Mouse (Mus musculus): ENCODE measurements around the gene Ttc39b.
"Not testable (repeated sequence)": the region's sequence is repeated elsewhere in the genome, so short reads cannot be mapped to it uniquely, and the experiment has no call there.

Ttc39b gene

DNA sequence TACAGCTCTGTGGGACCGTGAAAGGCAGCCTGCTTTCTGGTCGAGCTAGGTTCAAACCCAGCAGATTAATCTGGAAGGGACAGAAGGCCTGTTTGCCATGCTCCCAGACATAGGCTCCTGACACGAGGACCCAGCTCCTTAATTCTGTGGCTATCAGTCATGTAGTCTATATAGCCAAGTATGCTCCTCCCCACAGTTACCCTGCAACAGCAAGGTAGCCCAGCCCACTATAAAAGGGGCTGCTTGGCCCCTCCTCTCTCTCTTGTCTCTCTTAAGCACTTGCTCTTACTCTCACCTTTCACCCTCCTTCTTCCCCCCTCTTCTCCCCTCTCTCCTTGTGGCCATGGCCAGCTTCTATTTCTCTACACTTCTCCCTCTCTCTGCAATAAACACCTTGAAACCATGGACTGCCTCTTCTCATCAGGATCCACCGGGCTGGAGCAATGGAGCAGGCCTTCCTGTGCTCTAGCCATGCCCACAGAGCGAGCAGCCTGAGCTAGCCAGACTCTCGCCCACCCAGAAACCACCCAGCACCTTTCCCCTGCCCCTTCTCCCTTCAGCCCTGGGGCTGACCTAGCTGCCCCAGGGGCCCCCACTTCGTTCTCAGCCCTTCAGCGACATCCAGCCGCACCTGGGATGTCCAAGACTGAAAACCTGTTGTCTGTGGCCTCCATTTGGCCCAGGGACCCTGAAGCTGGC is 51.0 kb downstream of the Ttc39b start:
- no peak for DNase-seq

DNA sequence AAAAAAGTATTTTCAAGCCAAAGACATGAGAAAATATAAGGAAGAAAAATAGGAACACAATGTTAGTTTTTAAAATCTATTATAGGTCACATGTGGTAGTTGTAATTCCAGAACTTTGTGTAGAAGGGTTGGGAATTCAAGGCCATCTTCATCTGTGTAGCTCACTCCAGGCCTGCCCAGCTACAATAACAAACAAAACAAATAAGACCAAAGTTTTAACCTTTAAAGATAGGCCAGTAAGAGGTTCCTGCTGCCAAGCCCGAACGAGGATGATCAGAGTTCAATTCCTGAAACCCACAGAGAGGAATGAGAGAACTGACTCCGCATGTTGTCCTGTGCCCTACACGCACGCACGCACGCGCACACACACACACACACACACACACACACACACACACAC is 53.6 kb downstream of the Ttc39b start:
- no peak for DNase-seq

DNA sequence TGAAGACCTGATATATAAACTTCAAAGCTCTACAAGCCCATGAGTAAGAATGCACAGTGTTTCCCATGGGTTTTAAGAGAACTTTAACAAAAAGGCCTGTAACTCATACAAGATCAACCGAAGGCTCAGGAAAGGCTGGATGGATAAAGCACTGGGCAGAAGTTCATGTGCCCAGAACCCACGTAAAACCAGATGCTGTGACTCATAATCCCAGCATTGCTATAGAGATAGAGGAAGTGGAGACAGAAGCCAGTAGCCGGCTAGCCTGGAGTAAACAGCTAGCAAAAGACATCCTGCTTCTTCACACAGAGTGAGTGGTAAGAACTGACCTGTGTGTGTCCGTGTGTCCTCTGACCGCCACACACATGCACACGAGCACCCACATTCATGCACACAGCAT is 54.4 kb downstream of the Ttc39b start:
- no peak for DNase-seq

DNA sequence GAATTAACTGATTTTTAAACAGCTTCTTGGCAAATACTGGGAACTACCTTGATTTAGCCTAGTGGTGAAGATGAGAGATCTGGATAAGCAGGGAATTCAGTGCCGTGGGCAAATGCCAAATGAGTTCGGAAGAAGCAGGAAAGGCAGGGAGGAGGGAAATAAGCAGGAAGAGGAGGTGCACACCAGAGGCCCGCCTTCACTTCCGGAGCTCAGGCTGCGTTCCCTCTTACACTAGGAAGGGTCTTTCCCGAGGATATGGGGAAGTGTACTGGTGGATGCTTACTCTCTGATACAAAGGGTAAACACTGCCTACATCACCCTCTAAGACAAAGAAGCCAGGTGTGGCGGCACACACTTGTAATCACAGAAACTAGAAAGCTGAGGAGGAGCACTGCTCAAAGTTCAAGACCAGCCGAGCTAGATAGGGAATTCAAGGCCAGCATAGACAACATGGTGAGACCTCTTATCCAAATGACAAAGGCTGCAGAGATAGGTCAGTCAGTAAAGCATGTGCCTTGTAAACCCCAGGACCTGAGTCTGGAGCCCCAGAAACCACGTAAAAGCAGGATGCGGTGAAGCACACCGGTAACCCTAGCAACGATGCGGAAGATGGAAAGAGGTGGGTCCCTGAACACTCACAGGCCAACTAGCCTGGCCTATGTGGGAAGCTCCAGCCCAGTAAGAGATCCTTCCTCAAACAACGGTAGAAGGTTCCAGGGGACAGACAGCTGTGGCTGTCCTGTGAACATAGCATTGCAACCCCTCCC is 57.9 kb downstream of the Ttc39b start:
- no peak for DNase-seq

DNA sequence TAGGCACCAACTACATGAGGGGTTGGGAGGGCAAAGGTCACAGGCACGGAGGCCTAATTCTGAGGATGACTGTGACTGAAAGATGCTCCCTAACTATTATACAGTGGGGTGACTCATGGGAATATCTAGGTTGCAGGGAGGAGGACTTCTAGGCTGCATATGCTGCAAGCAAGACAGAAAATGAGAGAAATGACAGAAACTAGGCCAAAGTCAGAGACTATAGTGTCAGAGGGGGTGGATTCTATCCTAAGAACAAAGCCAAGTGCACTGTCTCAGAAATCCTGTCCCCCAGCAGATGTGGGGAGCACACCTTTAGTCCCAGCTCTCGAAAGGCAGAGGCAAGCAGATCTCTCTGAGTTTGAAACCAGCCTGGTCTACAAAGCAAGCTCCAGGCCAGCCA is 59.2 kb downstream of the Ttc39b start:
- no peak for DNase-seq

DNA sequence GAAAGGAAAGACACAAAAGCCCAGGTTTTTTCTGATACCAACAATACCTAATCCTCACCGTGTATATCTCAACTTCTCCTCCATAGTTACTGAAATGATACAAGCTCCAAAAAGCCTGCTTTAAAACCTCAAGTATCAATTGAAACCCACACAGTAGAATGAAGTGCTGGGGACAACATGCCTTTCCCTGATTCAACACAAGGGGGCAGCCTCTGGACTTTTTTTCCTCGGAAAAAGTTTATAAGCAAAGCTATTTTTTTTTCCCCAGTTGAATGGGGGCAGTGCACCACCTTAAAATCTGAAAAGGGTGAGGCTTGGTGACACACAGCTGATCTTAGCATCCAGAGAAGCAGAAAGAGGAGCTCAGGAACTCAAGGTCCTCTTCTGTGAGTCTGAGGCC is 62.1 kb downstream of the Ttc39b start:
- peak; percentile 42 to 49 for DNase-seq

DNA sequence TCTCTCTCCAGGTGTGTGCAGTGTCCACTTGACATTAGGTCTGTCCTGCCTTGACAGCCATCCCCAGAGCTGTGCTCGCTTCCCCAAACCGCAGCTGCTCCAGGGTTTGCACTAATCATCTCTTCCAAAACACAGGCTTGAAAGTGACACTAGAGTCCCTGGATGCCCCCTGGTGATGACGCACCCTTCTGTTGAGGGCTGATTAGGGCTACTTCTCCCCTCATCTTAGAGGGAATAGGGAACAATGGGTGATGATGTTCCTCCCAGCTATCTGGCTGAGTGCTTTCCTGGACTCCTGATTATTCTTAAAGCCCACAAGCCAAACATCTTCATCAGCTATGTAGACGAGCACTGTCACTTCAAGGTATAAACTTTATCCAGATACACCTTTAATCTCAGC is 64.4 kb downstream of the Ttc39b start:
- no peak for DNase-seq

DNA sequence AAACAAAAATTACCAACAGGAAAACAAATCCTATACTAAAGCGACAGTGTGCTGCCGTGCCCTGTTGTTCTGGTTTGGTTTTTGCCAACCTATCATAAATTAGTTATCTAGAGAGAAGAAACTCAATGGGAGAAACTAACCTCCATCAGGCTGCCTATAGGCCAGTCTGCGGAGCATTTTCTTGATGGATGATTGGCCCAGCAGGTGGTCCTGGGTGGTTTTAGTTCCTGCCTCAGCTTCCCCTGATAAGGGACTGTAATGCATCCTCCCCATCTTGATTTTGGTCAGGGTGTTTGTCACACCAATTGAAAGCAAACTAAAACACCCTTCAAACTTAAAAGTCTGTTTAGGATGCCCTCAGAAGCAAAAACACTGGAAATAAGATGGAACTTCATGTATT is 65.8 kb downstream of the Ttc39b start:
- DNase-seq = no peak

DNA sequence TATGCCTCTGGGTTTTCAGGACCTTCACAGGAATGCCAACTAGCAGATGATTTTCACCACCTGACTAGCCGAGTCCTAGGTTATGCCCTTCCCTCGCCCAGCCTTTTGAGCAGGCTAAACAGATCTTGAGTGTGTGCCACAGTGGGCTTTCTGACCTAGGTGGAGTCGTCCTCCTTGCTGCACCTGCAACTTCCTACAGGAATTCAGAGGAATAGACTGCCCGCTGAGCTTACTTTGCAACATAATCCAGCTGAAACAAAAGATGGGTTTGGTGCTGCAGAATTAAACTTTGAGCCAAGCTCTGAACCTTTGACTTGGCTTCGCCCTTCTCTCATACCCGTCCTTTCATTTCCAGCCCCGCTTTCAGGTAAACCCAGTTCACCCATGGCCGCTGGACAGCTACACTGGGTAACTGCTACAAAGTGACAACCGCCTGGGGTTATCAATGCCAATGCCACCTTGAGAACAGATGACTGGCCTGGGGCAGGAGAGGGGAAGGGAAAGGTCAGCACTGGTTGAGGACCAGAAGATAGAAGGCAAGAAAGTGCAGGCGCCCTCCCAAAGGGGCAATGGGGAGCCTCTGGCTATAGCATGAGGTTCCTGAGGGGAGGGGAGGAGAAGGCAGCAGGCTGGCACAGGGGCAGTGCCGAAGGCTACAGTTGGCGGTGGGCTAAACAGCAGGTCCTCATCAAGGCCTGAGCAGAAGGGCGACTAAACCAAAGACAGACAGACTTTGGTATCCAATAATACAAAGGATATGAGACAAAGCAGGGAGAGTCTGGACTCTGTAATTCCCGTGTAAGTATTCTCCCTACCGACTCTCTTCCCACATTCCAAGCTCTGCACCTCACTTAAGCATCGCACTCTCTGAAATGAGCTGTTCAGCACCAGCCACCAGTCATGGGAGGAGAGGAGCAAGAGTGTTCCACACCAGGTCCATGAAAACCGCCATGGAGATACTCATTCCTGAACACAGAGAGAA is 66.5 kb downstream of the Ttc39b start:
- DNase-seq = no peak

DNA sequence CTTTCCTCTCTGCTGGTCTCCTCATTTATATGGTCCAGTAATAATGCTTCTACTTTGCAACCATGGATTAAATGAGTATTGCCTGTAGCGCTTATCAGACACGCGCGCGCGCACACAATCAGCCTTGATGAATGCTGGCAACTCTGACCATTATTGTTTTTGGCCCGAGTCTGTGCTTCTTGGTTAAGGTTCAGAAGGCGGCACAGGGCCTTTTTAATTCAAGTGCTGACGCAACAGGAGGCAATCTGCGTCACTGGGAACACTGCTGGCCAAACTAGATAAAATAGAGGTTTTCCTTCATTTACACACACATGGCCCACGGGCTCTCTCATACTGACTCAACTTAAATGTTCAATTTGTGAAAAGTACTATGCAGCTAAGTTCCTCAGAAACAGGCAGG is 67.3 kb downstream of the Ttc39b start:
- no peak for DNase-seq

DNA sequence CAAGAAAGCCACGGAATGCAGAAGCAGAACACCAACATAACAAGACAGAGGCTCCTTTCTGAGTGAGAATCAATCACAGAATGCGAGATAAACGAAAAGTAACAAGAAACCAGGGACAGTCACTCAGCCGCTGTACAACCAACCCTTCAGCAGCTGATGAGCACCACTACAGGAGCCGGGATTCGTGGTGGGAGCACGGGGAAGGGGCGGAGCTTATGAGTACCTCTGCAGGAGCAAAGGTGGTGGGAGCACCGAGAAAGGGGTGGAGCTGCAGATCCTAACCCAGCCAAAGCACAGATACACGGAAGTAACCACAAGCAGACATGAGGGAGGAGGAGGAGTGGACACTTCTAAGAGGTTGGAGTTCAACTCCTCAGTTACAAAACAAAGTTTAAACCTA is 69.1 kb downstream of the Ttc39b start:
- no peak for DNase-seq

DNA sequence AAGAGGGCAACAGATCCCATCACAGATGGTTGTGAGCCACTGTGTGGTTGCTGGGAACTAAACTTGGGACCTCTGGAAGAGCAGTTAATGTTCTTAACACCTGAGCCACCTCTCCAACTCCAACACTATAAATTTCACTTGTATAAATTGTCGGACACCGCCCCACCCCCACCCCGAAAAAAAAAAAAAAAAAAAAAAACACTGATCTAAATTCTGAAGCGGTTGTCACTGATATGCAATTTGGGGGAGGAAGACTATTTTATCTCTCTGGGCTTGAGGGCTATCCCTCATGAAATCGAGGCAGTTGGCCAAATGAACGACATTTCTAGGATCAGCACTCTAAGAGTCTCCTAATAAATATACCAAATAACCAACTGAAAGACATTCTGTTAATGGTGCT is 70.4 kb downstream of the Ttc39b start:
- no peak for DNase-seq

DNA sequence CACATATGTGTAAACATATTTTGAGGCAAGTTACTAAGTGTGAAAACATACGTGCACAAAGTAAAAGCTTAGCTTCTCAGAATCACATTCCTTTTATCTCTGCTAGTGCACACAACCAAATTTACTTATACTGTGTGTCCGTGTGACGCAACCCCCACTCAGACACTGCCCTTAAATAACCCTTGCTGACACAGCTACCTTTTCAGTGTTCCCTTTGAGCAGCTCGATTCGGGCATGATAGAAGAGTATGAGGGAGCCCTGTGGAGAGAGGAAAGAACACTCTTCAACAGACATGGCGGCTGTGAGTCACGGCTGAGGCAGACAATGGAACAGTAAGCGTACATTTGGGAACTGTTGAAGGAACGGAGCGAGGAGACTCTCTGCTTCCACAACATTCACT is 80.3 kb downstream of the Ttc39b start:
- no peak for DNase-seq

DNA sequence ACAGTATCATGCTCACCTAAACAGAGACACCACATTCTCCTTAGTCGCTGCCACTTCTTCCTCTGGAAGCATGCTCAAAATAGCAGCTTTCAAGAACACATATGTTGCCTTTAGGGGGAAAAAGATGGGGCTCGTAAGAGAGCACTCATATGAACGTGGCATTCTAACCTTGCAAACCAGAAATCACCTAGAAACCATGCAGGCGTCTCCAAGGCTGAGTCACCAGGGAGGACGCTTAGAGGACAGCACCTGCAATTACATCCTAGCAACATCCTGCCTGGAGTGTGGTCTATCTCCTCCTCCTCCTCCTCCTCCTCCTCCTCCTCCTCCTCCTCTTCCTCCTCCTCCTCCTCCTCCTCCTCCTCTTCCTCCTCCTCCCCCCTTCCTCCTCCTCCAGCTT is 82.4 kb downstream of the Ttc39b start:
- no peak for DNase-seq

DNA sequence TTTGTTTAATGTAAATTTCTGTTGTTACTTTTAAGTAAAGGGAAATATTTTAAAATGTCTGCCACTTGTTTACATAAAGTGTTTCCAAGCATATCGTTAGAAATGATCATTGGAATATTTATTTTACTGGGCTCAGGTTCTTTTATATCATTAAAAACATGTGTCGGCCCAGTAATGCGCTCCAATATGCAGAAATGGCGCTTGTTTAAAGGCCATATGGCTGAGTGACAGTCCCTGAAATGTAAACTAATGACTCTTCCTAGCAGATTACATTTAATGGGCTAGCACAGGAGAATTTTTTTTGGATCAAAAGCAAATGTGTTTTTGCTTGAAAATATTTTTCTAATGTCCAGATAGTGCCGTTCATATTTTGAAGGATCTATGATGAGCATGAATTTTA is 86.4 kb downstream of the Ttc39b start:
- no peak for DNase-seq

DNA sequence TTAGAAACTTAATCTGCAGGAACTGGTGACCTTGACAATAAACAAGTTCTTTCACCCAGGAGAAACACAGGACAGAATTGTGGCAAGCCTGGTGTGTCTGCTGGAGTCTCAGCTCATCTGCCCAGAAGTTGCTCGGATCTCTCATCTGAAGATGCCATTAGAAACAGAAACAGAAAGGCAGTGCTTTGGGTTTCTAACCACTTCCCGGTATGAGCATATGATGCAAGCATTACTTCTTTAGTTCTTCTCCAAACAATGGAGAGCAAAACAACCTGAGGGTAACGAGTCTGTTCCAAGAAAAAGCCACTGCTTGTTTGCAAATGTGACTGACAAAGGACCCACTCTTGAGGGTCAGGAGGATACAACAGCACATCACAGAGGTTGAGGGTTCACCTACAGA is 88.8 kb downstream of the Ttc39b start:
- DNase-seq = not testable (repeated sequence)

DNA sequence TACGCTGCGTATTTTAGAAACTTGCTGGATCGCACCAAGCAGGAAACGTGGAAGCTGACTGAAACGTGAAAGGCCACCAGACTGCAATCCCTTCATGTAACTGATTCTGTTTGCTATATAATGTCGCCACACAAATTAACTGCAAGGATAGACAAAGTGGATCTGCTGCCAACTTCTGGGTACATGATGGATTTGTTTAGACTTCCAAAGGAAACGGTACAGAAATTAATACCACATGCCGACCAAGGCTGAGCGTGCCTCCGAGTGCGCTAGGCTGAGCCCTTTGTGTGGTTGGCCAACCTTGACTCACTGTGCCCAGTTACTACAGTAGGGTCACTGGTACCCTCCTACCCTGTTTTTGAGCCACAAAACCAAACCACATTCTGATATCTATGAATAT is 89.3 kb downstream of the Ttc39b start:
- no peak for DNase-seq

DNA sequence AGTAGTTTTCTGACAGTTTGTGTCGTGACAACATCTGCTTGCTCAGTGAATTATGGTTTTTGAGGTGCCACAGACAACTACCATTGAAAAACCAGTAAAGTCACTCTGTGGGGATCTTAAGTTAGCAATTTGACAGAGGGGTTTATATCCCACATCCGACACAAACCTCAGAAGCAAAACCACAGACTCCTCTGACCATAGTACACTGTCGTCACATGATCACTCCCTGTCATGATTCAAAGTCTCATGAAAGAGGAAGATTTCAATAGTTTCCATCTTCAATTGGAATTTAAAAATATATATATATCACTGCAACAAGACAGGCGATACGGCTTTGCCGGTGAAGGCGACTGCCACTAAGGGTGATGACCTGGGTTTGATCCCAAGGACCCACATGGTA is 89.9 kb downstream of the Ttc39b start:
- no peak for DNase-seq

DNA sequence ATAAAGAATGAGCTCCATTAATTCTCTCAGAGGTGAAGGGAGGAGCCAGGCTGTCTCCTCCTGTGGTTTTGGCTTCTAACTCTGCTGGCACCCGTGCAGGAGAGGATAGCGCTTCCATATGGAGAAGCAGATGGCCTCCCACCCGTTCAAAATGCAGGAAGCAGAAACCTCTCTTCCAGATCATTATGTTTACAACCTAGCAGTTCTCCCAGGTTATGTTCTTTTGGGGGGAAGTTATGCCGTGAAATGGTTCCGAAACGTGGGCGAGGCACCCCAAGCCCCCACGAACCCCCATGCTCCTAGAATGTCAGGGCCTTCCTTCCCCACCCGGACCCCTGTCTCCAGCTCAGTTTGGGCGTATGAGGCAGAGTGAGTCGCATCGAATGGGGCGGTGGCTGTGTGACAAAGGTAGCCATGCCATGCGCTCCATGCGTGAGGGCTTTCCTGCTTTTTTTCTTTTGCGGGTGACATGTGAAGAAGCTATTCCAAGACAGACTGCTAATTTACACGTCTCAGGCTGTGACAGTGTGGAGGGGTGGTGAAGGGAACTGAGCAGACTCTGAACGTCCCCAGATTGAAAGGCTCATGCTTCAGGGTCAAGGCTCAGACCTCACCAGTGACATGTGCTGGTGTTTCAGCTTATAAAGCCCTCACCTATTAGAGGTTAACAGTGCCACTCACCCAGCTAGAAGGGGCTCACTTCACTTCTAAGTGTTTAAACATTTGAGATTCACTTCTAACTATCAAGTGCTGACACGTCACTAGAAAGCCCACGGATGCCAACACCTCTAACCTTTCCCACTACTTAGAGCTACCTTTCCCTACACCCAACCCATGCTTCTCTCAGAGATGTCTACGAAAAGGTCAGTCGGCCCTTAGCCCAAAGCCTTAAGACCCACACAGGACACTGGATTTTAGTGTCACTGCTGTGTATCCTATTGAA is 90.6 kb downstream of the Ttc39b start:
- peak; percentile 93 for DNase-seq

DNA sequence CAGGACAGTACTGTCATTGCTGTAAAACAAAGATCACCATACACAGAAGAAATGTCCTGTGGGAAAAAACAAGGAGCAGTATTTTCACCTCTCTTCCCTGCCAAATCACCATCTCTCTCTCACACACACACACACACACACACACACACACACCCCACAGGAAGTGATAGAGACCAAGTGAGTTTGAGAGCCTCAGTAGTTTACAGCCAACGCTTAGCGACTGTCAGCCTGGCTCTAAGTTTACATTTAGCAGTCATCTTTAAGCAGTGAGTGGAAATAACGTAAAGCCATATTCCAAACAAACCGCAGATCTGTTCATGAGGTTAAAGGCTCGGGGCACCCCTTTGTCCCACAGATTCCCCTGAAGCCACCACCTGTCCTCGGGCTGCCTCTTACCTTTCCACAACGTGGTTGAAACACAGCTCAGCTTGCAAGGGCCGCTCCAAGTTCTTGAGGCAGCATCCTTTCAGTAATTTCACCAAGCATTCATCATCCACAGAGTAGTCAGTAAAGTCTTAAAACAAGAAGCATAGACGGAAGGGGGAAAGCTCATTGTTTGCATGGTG is 91.7 kb downstream of the Ttc39b start:
- peak; percentile 25 to 43 for DNase-seq

DNA sequence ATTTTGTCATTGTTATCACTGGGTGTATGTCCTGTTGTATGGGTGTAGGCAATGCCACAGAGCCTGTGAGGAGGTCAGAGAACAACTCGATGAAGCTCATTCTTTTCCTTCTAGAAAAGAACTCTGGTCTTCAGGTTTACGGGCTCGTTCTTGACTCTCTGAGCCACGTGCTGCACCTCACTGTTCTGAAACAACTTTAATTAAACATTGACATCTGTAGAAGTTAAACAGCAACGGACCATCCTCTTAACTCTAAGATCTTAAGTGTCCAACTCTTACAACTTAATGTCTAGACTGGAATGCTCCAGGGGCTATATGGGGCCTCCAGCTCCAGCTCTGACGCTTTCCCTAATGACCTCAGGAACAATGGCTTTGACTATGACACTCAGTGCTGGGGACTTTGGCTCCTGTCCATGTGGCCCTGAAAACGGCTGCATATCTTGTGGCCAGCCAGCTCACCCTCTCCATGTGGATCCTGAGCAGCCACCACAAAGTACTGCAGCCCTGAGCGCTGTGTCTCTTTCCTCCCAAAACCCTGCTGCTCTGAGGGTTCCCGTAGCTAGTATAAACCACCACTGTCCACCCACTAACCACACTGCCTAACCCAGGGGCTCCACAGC is 95.3 kb downstream of the Ttc39b start:
- no peak for DNase-seq

Measured in cerebellum, postnatal 36 days (tissue).